Mouse (Mus musculus) embryonic fibroblast, embryonic 13.5 days (primary cell): ENCODE data around the gene Schip1.

ENCODE experiments used
- CTCF ChIP-seq: IDR thresholded peaks from 2 replicates; pipeline ENCODE4 v1.5.1; 2011; ENCODE audit warnings: mild to moderate bottlenecking, control low read depth, low read length, moderate library complexity, borderline replicate concordance; ENCODE audit not compliant: insufficient read depth
- POLR2A ChIP-seq: IDR thresholded peaks from 2 replicates; pipeline ENCODE4 v1.6.1; 2011; ENCODE audit warnings: low read depth, mild to moderate bottlenecking, control low read depth, low read length, moderate library complexity

DNA sequence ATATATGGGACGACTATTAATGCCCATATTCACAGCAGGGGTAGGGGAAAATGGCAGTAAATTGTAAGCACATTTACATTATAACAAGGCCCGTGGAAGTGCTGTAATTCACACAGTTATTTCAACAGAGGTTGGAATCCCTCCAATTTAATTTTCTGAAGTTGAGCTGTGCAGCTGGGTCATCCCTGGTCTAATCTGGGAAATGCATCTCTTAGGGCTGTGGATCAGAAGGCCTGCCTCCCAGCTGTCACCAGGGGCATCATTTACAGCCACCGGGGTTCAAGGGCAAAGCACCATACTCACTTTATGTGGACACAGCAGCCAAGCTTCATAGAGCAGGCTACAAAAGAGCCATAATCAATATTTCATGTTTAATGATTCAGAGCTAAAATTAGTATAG lies 28.5 kb upstream of the Schip1 start:
- TF ChIP-seq CTCF (no peak), POLR2A (no peak)
